Mouse (Mus musculus) forebrain, embryonic 12.5 days (tissue): ENCODE data around the gene Mcoln1. TPM values are rescaled to one million over a fixed set of nuclear protein-coding genes. Genes with fewer than 3 reads are reported as not detected.

ENCODE experiments used
- ATAC-seq: fragments of 200-750 bp; cut with Nextera tagmentation; 2 replicates; pipeline ENCODE4 v1.8.0; 2017; ENCODE audit warnings: moderate TSS enrichment; ENCODE audit not compliant: low FRiP score
- H3K27ac ChIP-seq: fragments of 300-500 bp; sonication (generic); 2 replicates; pipeline ENCODE4 v1.5.1; 2016; ENCODE audit warnings: mild to moderate bottlenecking
- H3K27me3 ChIP-seq: fragments of 300-500 bp; sonication (generic); 2 replicates; pipeline ENCODE4 v1.6.1; 2016; ENCODE audit warnings: mild to moderate bottlenecking
- H3K36me3 ChIP-seq: fragments of 300-500 bp; sonication (generic); replicated peaks from 2 replicates; pipeline ENCODE4 v1.6.1; 2016; ENCODE audit warnings: mild to moderate bottlenecking
- H3K4me1 ChIP-seq: fragments of 300-500 bp; sonication (generic); 2 replicates; pipeline ENCODE4 v1.6.1; 2016
- H3K4me2 ChIP-seq: fragments of 300-500 bp; sonication (generic); 2 replicates; pipeline ENCODE4 v1.6.1; 2016; ENCODE audit warnings: mild to moderate bottlenecking, moderate library complexity
- H3K4me3 ChIP-seq: fragments of 300-500 bp; sonication (generic); replicated peaks from 2 replicates; pipeline ENCODE4 v1.5.1; 2016; ENCODE audit warnings: mild to moderate bottlenecking
- H3K9ac ChIP-seq: fragments of 300-500 bp; sonication (generic); 2 replicates; pipeline ENCODE4 v1.6.1; 2016; ENCODE audit warnings: mild to moderate bottlenecking
- H3K9me3 ChIP-seq: fragments of 300-500 bp; sonication (generic); 2 replicates; pipeline ENCODE4 v1.6.1; 2016
- WGBS: fragments of 180-500 bp; shearing (Covaris S2); methylation state at CpG from one replicate; pipeline ENCODE4 v1.1.7; 2016; 5-methylcytosine and 5-hydroxymethylcytosine counted together
- polyA plus RNA-seq: library from polyadenylated mRNA; unstranded; fragments of >200 nt; fragmentation: Nextera tagmentation; extraction: Ambion mirVana; gene quantifications from 2 replicates; pipeline ENCODE4 v1.2.1, GENCODE M21; 2016

The Mcoln1 gene
- polyA plus RNA-seq, 1 experiment from 2014 or later, result 68.5 TPM

DNA sequence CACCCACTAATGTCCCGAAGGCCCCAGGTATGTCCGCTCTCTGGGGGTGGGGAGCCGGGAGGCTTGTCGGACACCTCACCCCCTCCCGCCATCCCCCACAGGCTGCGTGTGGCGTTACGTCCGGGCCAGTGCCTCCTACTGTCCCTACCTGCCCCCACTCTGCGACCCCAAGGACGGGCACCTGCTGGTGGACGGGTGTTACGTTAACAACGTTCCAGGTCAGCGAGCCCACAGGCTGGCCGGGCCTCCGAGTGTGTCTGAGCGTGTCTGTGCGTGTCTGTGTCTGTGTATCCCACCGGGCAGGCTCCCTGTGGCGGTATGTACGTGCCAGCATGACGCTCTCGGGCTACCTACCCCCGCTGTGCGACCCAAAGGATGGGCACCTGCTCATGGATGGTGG, 37.4 kb downstream of the Mcoln1 start:
- Histone ChIP-seq H3K4me2 (no peak overlapping the region), H3K4me1 (no peaks in the 10 kb centered on the region), H3K27ac (no peak overlapping the region), H3K27me3 (no peaks in the 10 kb centered on the region), H3K4me3 (no peak overlapping the region), H3K36me3 (peaks cover 44% of the 10 kb centered on the region), H3K9me3 (no peaks in the 10 kb centered on the region), H3K9ac (no peak overlapping the region)
- WGBS, result 91% methylated on average over 26 of the region's 26 CpGs
- no peak for ATAC-seq

DNA sequence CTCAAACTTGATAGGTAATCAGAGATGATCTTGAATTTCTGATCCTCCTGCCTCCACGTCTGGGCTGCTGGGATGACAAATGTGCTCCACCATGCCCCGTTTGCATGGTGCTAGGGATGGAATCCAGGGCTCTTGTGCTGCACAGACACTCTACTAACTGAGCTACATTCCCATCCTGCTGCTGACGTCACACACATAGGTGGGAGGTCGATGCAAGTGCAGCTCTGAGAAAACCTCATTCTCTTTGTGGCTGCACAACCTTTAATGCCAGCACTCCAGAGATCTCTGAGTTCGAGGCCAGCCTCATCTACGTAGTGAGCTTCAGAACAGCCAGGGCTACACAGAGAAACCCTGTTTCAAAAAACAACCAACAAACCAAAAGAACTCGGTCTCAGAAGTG, 38.9 kb downstream of the Mcoln1 start:
- no peaks in the 10 kb centered on the region for H3K27me3 ChIP-seq
- no peak overlapping the region for H3K9ac ChIP-seq
- H3K4me2 ChIP-seq, result no peak overlapping the region
- peaks cover 57% of the 10 kb centered on the region for H3K36me3 ChIP-seq
- no peaks in the 10 kb centered on the region for H3K9me3 ChIP-seq
- no peaks in the 10 kb centered on the region for H3K4me1 ChIP-seq
- no peak overlapping the region for H3K4me3 ChIP-seq
- no peak for ATAC-seq
- no peak overlapping the region for H3K27ac ChIP-seq
- WGBS, result 84% methylated on average over 7 of the region's 7 CpGs

DNA sequence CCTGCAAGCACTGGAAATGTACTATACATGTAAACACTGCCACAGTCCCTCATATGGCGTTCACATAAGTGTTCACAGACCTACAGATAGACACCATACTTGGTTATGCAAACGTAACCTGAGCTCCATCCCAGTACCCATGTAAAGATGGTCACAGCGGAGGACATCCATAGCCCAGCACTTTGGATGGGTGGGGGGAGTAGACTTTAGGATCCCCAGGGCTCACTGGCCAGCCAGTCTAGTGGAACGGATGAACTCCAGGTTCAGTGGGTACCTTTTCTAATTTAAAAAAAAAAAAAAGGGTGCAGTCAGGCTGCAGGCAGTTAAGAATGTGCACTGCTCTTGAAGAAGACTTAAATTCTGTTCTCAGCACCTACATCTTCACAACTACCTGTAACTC, 39.8 kb downstream of the Mcoln1 start:
- Histone ChIP-seq H3K9me3 (no peaks in the 10 kb centered on the region), H3K36me3 (peaks cover 67% of the 10 kb centered on the region), H3K9ac (no peak overlapping the region), H3K27me3 (no peaks in the 10 kb centered on the region), H3K27ac (no peak overlapping the region), H3K4me3 (no peak overlapping the region), H3K4me2 (no peak overlapping the region), H3K4me1 (no peaks in the 10 kb centered on the region)
- ATAC-seq, result no peak
- WGBS, result 94% methylated on average over 4 of the region's 4 CpGs

DNA sequence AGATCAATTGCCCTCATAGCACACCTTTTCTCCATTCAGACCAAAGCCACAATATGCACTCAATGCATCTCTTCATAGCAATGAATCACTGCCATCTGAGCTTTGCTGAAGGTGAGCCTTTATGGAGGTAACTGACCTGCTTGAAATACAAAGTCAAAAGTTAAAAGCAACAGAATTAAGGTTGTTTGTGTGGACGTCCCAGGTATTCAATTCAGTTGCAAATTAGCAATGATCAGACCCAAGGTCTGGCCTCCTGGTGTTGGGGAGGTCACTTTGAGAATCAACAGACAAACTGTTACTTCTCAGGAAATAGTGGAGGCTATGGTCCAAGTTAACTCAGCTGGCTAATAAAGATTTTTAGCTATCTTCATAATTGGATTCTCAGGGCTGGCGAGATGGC, 46.3 kb downstream of the Mcoln1 start:
- no peak overlapping the region for H3K27ac ChIP-seq
- no peak overlapping the region for H3K9ac ChIP-seq
- H3K9me3 ChIP-seq, result no peaks in the 10 kb centered on the region
- H3K4me3 ChIP-seq, result no peak overlapping the region
- H3K4me2 ChIP-seq, result no peak overlapping the region
- H3K27me3 ChIP-seq, result no peaks in the 10 kb centered on the region
- H3K36me3 ChIP-seq, result peaks cover 28% of the 10 kb centered on the region
- WGBS, result 88% methylated on average over 2 of the region's 2 CpGs
- ATAC-seq, result no peak
- H3K4me1 ChIP-seq, result no peaks in the 10 kb centered on the region

DNA sequence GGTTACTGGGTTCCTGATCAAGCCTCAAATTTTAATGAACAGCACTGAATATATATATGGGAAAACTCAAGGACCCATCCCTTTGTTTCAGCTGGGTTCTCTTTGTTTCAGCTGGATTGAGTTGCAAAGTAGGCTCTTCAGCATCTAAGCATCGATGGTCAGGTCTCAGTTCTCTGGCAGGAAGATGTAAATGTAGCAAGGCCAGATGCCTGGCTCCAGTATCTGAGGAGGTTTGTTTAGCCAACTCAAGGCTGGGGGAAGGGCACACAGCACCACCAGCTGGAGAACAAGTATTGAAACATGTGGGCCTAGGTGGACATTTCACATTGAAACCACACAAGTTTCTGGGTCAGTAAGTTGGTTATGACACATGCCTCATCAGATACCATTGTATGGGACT, 52.0 kb downstream of the Mcoln1 start:
- H3K36me3 ChIP-seq, result no peaks in the 10 kb centered on the region
- H3K4me3 ChIP-seq, result no peak overlapping the region
- no peak overlapping the region for H3K9ac ChIP-seq
- no peak overlapping the region for H3K4me2 ChIP-seq
- H3K27ac ChIP-seq, result no peak overlapping the region
- H3K27me3 ChIP-seq, result no peaks in the 10 kb centered on the region
- ATAC-seq, result no peak
- H3K4me1 ChIP-seq, result no peaks in the 10 kb centered on the region
- H3K9me3 ChIP-seq, result no peaks in the 10 kb centered on the region
- WGBS, result 90% methylated on average over 1 of the region's 1 CpGs

DNA sequence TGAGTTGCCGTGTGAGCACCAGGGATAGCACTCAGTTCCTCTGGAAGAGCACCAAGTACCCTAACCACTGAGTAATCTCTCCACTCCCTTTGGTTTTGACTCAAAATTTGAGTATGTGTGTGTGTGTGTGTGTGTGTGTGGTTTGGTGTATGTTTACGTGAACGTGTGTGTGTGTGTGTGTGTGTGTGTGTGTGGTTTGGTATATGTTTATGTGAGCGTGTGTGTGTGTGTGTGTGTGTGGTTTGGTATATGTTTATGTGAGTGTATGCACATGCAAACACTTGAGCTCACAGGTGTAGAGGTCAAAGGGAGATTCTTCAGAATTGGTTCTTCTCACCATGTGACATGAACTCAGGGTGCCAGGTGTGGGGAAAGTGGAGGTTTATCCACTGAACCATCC, 55.9 kb downstream of the Mcoln1 start:
- Histone ChIP-seq H3K9me3 (no peaks in the 10 kb centered on the region), H3K4me2 (no peak overlapping the region), H3K9ac (no peak overlapping the region), H3K36me3 (no peaks in the 10 kb centered on the region), H3K4me1 (no peaks in the 10 kb centered on the region), H3K27me3 (0 out of 2 replicates have a peak, but pooled peaks cover 4% of the 10 kb centered on the region), H3K4me3 (no peak overlapping the region), H3K27ac (no peak overlapping the region)
- 63% methylated on average over 4 of the region's 4 CpGs for WGBS
- ATAC-seq, result peak; percentile 86

Other genes starting within 250 kb of the Mcoln1 start
- 43.7 and 44.7 TPM in 2 replicates for gene Insr, start 220.8 kb upstream of the Mcoln1 start, polyA plus RNA-seq
- gene A430078G23Rik, start 147.0 kb upstream of the Mcoln1 start, polyA plus RNA-seq, result 0.06 TPM in 1 of 2 replicates, not detected in the other
- 13.4 and 14.2 TPM in 2 replicates for gene Arhgef18, start 107.5 kb upstream of the Mcoln1 start, polyA plus RNA-seq
- 3.7 and 4.4 TPM in 2 replicates for gene Pex11g, start 32.8 kb upstream of the Mcoln1 start, polyA plus RNA-seq
- not detected in 2 replicates for gene Tex45, start 29.6 kb upstream of the Mcoln1 start, polyA plus RNA-seq
- 69.3 and 78.4 TPM in 2 replicates for gene Zfp358, start 7.3 kb upstream of the Mcoln1 start, polyA plus RNA-seq
- gene Pnpla6, start 14.9 kb downstream of the Mcoln1 start, polyA plus RNA-seq, result 22.7 and 24.2 TPM in 2 replicates
- gene C330021F23Rik, start 67.5 kb downstream of the Mcoln1 start, polyA plus RNA-seq, result 2.9 and 3.1 TPM in 2 replicates
- gene Camsap3, start 86.8 kb downstream of the Mcoln1 start, polyA plus RNA-seq, result 20.3 and 24.0 TPM in 2 replicates
- 65.8 and 68.7 TPM in 2 replicates for gene Xab2, start 120.9 kb downstream of the Mcoln1 start, polyA plus RNA-seq
- gene Pet100, start 121.1 kb downstream of the Mcoln1 start, polyA plus RNA-seq, result 115 and 121 TPM in 2 replicates
- gene Pcp2, start 125.1 kb downstream of the Mcoln1 start, polyA plus RNA-seq, result 0.43 TPM in 1 of 2 replicates, not detected in the other
- gene Stxbp2, start 130.5 kb downstream of the Mcoln1 start, polyA plus RNA-seq, result 28.7 and 29.3 TPM in 2 replicates
- 0.32 and 0.46 TPM in 2 replicates for gene Retn, start 155.3 kb downstream of the Mcoln1 start, polyA plus RNA-seq
- 0.13 TPM in 1 of 2 replicates, not detected in the other for gene Mcemp1, start 165.3 kb downstream of the Mcoln1 start, polyA plus RNA-seq
- 6.7 and 7.0 TPM in 2 replicates for gene Fcor, start 171.9 kb downstream of the Mcoln1 start, polyA plus RNA-seq
- 44.6 and 44.8 TPM in 2 replicates for gene Trappc5, start 175.8 kb downstream of the Mcoln1 start, polyA plus RNA-seq
- 0.35 and 0.89 TPM in 2 replicates for gene Fcer2a, start 193.7 kb downstream of the Mcoln1 start, polyA plus RNA-seq
- not detected in 2 replicates for gene Clec4g, start 220.2 kb downstream of the Mcoln1 start, polyA plus RNA-seq
- gene Cd209a, start 248.5 kb downstream of the Mcoln1 start, polyA plus RNA-seq, result not detected in 2 replicates